Mouse (Mus musculus): ENCODE results near the gene Bdh1.

Bdh1 gene

DNA sequence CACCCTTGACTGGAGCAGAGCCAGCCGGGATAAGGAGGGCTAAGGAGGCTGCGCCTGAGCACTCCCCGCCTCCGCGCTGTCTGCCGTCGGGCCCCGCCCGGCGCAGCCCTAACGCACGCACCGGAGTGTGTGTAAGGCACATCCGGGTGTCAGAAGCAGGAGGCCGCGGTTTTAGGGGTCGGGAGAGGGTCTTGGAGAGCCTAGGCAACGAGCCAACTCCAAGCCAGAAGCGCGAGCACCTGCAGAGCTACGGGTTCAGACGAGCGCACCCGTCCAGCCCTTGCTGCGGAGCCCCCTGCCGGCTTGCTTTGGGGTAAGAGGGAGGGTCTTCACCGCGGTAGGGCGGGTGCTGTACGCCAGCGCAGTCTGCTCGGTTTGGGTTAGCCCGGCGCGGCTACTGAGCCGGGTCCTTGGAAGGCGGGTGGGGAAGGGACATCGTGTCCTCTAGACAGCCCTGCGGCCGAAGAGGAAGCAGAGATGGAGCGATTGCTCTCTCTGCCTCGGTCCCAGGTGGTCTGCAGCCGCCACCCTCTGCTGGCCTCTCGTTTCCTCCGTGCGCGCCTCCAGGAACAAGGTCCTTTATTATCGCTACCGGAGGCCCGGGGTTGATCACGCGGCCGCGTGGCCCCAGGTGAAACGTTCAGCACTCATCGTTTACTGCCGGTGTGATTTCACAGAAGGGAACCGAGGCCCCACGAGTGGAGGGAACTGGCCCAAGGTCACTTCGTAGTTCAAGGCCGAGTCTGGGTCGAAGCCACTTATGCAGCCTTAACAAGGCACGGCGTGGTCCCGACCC, 6.8 kb downstream of the Bdh1 start:
- peak; percentile 81 for DNase-seq

DNA sequence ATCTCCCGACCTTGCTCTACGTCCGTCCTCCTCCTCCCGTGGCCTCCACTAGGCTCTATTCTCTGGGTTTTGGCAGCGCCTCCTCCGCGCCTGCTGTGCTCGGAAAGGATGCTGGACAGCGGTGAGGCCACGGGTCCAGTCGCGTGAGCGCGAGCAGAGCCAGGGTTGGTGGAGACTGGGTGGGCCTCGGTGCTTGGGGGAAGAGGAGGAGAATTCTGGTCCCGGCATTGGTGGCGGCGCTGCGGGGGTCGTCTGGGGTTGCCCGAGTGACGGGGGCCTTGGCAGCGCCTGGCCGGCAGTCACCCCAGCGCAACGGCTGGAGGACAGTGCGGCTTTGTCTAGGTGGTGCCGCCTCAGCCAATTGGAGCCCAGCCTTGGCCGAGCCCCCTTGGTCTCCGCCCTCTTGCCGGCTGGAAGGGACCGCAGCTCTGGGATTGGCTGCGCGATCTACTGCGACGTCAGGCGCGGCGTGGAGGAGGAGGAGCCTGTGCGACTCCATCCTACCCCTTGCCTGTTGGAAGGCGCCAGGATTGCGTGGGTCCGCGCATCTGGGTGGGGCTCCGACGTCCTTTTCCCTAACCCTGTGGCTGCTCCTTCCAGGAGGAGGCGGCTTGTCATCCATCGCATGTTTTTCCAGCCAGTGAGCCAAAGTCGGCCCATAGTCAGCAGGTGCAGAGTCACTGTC, 7.5 kb downstream of the Bdh1 start:
- peak; percentile 95 for DNase-seq

DNA sequence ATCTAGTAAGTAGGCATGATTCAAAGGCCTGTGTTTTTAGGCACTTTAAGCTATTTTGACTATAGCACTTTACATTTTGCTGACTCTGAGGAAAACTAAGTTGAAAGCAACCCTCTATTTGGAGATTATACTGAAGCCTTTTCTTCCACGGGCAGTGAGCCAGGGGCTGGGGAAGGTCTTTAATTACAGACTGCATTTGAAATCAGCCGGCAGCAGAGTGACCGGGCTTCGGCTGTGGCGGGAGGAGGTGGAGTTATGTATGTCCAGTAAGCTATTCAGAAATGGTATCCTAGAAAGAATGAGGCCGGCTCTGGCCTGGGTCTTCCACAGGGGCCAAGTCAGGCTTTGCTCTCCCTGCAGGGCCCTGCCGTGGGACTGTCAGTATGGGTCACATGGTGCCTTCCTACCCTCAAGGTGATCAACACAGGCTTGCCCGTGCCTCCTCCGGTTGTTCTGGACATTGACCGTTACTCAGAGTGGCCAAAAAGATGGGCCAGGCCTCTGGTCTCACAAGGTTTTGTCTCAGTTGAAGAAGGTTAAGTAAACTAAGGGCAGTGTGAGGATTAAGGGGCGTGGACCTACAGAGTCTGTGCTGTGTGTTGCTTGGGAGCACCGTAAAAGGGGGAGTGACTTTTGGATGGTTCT, 11.5 kb downstream of the Bdh1 start:
- peak; percentile 33 for DNase-seq

- no peak for DNase-seq
These were observed 13.1 kb downstream of the Bdh1 start for GRCm38 (mm10) chr16:31435146-31435545.

DNA sequence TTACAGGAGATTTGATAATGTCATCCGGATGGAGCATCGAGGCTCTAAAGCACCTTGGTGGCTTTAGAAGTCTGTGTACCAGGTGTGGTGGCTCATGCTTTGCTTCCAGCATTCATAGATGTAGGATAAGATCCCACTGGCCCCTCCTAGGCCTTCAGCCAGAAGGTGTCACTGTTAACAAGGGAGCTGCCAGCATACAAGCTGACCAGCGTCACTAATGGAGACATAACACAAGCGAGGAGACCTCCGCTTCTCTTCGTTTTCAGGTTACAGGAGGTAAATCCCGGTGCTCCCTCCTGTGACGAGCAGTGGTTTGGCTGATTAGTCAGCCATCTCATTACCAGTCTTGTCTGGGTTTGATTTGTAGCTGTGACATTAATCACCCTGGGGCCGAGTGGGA, 14.0 kb downstream of the Bdh1 start:
- peak; percentile 23 for DNase-seq

GRCm38 (mm10) chr16:31437358-31437757, 15.3 kb downstream of the Bdh1 start:
- DNase-seq = no peak

GRCm38 (mm10) chr16:31439529-31439928, 17.4 kb downstream of the Bdh1 start:
- no peak for DNase-seq

- DNase-seq = no peak
These were observed 18.0 kb downstream of the Bdh1 start for GRCm38 (mm10) chr16:31440046-31440445.

GRCm38 (mm10) chr16:31444521-31444920, 22.4 kb downstream of the Bdh1 start:
- DNase-seq = no peak

DNA sequence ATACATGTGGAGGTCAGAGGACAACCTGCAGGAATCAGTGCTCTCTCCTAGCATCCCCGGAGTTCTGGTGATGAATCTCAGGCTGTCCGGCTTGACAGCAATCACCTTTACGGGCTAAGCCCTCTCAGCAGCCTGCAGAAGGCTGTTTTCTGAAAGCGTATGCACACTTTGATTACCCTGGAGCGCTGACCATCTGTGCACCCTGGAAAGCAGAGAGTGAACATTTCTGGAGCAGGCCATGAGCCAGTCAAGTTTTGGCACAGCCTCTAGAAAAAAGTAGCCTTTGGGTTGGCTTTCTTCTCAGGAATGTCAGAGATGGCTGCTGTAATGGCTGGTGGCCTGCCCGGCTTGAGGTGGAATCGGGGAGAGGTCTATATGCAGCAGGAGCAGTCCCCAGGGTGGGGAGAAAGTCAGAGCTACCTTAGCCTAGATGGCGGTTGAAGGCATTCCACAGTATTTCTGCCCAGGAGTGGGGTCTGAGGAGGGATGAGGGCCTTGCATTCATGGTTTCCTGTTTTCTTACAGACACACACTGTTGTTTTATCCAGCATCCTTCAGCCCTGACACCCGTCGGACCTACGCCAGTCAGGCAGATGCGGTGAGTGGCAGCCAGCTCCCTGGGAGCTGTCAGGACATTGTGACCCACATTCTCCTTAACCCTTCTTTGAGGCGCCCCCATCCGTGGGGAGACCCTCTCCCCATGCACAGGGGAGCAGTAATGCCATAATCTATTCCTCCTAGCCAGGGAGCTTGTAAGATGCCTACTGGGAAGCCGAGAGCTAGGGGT, 24.2 kb downstream of the Bdh1 start:
- DNase-seq = peak; percentile 87

- DNase-seq = no peak
These were observed 27.9 kb downstream of the Bdh1 start for GRCm38 (mm10) chr16:31449973-31450372.

DNA sequence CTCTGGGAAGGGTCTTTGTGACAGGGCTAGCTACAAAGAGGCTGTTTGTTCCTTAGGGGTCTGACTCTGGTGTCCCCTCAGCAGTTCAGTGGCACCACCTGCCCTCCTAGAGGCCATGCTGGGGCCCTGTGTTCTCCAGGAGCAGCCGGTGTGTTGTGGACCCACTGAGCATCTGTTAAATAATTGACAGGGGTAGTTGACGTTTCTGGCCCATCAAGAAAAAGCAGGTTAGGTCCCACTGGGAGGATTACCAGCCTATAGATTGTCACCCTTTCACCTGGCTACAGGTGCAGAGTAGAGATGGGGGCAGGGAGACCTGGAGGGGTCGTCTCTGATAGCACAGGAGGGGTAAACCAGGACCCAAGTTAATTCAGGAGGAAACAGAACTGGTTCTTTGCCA, 29.2 kb downstream of the Bdh1 start:
- DNase-seq = no peak

DNA sequence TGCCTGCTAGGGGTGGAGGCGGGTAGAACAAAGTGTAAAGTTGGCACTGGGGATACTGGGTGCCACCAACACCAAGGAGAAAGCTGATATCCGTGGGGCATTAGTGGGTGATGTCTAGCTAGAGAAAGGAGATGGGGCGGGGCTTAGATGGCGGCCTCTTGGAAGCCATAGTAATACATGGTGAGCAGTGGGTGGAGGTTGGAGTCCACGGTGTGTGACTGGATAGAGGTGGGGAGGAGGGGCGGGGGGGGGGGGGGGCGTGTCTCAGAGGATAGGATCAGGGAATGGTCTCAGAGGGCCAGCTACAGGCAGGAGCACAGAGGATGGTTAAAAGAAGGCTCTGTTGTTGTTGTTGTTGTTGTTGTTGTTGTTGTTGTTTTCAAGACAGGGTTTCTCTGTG, 30.4 kb downstream of the Bdh1 start:
- DNase-seq = no peak

DNA sequence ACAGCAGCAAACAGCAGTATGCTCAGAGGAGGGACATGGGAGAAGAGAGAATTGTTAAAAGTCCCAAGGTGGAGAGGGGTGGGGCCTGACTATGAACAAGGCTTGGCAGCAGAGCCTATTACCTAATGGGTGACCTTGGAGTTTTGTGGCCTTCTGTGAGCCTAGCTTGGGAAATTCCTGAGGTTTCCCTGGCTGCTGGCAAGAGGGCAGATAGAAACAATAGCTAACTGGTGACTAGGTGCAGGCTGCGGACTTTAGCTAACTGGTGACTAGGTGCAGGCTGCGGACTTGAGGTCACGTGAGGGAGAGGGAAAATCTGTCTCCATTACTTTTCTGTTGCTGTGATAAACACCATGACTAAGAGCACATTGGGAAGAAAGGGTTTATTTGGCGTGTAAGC, 31.9 kb downstream of the Bdh1 start:
- DNase-seq = no peak

- DNase-seq = no peak
These were observed 33.4 kb downstream of the Bdh1 start for GRCm38 (mm10) chr16:31455276-31456045.

DNA sequence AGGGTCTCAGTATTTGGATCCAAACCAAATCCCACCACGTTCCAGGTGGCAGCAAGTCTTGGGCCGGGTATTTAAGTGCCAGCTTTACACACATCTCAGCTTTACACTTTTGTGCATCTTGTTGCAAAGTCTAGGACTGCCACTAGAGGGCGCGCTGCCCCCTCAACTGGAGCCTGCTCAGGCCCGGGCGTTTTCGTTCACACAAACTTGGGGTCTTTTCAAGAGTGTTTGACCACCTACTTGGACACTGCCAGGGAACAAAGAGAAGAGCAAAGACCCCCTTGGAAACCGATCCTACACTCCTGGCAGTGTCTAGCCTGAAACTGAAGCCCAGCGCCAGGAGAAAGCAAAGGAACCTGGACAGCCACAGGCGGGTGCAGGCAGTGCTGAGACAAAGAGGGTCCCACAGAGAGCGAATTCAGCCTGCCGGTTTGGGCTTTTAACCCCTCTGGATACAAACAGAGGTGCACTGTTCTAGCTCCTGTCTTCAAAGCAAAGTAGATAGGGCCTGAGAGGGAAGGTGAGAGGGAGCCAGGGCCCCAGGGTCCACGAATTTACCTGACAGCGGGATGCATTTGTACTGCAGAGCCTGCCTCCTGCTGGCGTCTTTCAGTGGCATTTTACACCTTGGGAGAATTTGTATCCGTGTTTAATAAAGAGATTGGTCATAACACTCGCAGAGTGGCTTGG, 36.3 kb downstream of the Bdh1 start:
- DNase-seq = peak; percentile 83

DNA sequence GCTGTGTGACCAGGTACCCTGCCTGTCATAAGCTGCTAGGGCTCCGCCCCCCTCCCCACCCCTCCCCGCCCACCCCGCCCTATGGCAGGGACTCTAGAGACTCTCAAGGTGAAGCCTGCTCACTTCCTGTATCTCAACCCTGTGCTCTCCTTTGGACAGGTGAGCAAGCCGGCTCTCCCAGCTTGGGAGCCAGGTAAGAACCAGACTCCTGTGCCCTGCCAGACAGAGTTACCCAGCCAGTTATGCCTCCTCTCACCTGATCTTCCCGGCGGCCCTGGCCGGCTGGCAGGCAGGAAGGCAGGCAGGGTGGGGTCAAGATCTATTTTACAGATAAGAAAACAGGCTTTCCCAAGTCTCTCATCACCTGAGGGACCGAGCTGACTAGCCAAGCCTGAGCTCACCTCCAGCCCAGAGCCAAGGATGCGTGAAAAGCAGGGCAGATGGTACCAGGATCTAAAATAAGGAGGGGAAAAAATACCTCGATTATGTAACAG, 37.9 kb downstream of the Bdh1 start:
- peak; percentile 81 for DNase-seq

DNA sequence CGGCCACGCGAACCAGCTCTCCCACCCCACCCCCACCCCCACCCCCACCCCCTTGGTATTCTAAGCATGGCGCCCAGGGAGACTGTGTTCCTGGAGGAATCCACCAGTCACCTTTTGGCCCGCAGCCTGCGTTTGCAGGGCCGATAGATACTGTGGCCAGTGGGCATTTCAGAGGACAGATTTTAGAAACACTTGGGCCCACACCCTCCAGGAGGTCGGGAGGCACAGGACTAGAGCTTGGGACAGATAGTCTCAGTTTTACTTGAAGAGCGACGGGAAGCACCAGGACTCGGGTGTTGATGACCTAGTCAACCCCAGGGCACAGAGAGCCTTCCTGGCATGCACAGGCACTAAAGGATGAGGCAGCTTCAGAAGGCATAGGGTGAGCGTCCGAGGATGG, 38.4 kb downstream of the Bdh1 start:
- DNase-seq = peak; percentile 73

DNA sequence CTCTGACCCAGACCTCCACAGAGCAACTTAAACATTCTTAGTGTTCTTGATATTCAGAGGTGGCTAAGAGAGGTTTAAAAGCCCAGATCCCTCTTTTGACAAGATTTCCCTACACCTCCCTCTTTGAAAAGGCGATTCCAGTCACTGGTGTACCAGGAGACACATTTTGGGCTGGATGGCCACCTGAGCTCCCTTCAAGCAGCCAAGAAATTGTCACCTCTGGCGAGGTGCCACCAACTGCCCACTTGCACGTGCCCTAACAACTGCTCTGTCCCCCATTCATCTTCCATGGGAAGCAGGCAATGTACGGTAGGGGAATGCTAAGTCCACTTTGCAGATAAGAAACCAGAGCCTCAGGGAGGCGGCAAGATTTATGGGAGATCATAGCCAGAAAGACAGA, 39.0 kb downstream of the Bdh1 start:
- DNase-seq = peak; percentile 52

GRCm38 (mm10) chr16:31462113-31462687, 40.1 kb downstream of the Bdh1 start:
- DNase-seq = no peak

- DNase-seq = no peak
These were observed 42.9 kb downstream of the Bdh1 start for GRCm38 (mm10) chr16:31464953-31465352.

Data from cerebellum, adult 8-10 months (tissue).